Mouse (Mus musculus) limb, embryonic 14.5 days (tissue): ENCODE data around the gene Vps53. TPM values are rescaled to one million over a fixed set of nuclear protein-coding genes. Genes with fewer than 3 reads are reported as not detected.

Experiments
- ATAC-seq: fragments of 200-750 bp; cut with Nextera tagmentation; 2 replicates; pipeline ENCODE4 v1.8.0; 2017; ENCODE audit warnings: low read depth, moderate number of reproducible peaks, moderate TSS enrichment; ENCODE audit not compliant: low FRiP score
- DNase-seq: peaks from one replicate; pipeline ENCODE4 v3.0.0-alpha.2; 2015; ENCODE audit warnings: low spot score
- H3K27ac ChIP-seq: fragments of 300-500 bp; sonication (generic); replicated peaks from 2 replicates; pipeline ENCODE4 v1.5.1; 2014; ENCODE audit warnings: low read depth, mild to moderate bottlenecking, low read length, moderate library complexity, mixed read lengths
- H3K27me3 ChIP-seq: fragments of 300-500 bp; sonication (generic); 2 replicates; pipeline ENCODE4 v1.6.1; 2014; ENCODE audit warnings: low read length, mixed read lengths; ENCODE audit not compliant: control insufficient read depth, insufficient read depth
- H3K36me3 ChIP-seq: fragments of 300-500 bp; sonication (generic); 2 replicates; pipeline ENCODE4 v1.6.1; 2014; ENCODE audit warnings: mild to moderate bottlenecking, low read length, moderate library complexity, mixed read lengths; ENCODE audit not compliant: control insufficient read depth, insufficient read depth
- H3K4me1 ChIP-seq: fragments of 300-500 bp; sonication (generic); 2 replicates; pipeline ENCODE4 v1.6.1; 2014; ENCODE audit warnings: antibody characterized with exemption, low read length, mixed read lengths; ENCODE audit not compliant: control insufficient read depth, insufficient read depth
- H3K4me2 ChIP-seq: fragments of 300-500 bp; sonication (generic); replicated peaks from 2 replicates; pipeline ENCODE4 v1.6.1; 2014; ENCODE audit warnings: low read depth, mild to moderate bottlenecking, low read length, moderate library complexity; ENCODE audit not compliant: severe bottlenecking
- H3K4me3 ChIP-seq: fragments of 300-500 bp; sonication (generic); replicated peaks from 2 replicates; pipeline ENCODE4 v1.5.1; 2014; ENCODE audit warnings: low read length
- H3K9ac ChIP-seq: fragments of 300-500 bp; sonication (generic); 2 replicates; pipeline ENCODE4 v1.6.1; 2014; ENCODE audit warnings: mild to moderate bottlenecking, low read depth, low read length, moderate library complexity; ENCODE audit not compliant: severe bottlenecking
- H3K9me3 ChIP-seq: fragments of 300-500 bp; sonication (generic); 2 replicates; pipeline ENCODE4 v1.6.1; 2016; ENCODE audit warnings: low read length; ENCODE audit not compliant: control insufficient read depth
- POLR2A ChIP-seq: fragments of 200-500 bp; IDR thresholded peaks from 2 replicates; pipeline ENCODE4 v1.8.0; 2012; ENCODE audit warnings: inconsistent platforms, mild to moderate bottlenecking, moderate library complexity, borderline replicate concordance; ENCODE audit not compliant: insufficient read depth, insufficient read length; ENCODE audit errors: extremely low read depth
- WGBS: fragments of 180-500 bp; shearing (Covaris S2); extraction: QIAGEN DNeasy Blood & Tissue Kit; methylation state at CpG from one replicate; pipeline ENCODE4 v1.1.7; 2014; 5-methylcytosine and 5-hydroxymethylcytosine counted together
- polyA plus RNA-seq, 2 experiments: library from polyadenylated mRNA; depleted of rRNA in 1 of 2; stranded (reverse) in 1 of 2; unstranded in 1 of 2; fragments of >200 nt; fragmentation: Nextera tagmentation in 1 of 2; extraction: Ambion mirVana in 1 of 2; gene quantifications; 2 replicates each; pipeline versions ENCODE4 v1.2.1 to v1.2.3; 2012 to 2014

Gene Vps53
- polyA plus RNA-seq, 2 experiments: 29.6 to 37.3 TPM

DNA sequence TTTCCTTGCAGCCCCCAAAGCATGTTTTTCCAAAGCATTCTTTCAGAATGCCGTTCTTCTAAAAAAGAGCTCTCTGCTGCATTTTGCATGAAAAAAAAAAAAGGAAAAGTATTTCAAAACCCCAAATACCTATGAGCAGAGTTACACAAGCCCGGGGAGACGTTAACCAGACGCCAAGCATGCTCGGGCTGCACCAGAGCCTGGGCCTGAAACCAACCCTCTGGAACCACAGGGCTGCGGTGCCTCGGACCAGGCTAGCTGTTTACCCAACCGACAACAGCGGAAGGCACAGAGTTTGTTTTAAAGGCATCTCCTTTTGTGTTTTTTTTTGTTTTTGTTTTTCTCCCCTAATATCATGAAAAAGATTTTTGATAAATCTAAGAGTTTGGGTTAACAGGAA is 158.5 kb downstream of the Vps53 start:
- DNase-seq: no peak
- no peak for TF ChIP-seq POLR2A
- no peak overlapping the region for H3K4me2 ChIP-seq
- H3K36me3 ChIP-seq: peaks cover 18% of the 10 kb centered on the region
- no peak overlapping the region for H3K9ac ChIP-seq
- no peak for ATAC-seq
- H3K4me1 ChIP-seq: peaks cover 8% of the 10 kb centered on the region
- 53% methylated on average over 9 of the region's 9 CpGs for WGBS
- H3K27ac ChIP-seq: peak overlapping the region; percentile 48; the same call in 1 of the 2 replicates
- H3K27me3 ChIP-seq: no peaks in the 10 kb centered on the region
- no peaks in the 10 kb centered on the region for H3K9me3 ChIP-seq
- no peak overlapping the region for H3K4me3 ChIP-seq

DNA sequence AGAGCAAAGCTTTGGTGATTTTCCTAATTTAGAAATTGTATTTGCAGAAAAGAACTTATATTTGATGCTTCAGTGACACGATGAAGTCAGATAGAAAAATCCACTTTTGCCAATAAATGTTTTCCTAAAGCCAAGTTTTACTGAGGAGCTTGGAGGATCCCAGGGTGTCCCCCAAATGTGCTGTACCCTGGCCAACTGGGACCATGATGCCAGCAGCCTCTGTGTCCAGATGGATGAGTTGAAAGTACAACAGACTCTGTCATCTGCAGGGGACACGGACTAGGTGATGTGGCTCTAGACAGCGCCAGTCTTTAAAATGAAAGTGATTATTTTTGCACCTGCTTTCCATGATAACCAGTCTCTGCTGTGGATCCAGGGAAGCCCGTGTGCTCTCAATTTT is 159.6 kb downstream of the Vps53 start:
- no peak for DNase-seq
- Histone ChIP-seq H3K9ac (no peak overlapping the region), H3K27me3 (no peaks in the 10 kb centered on the region), H3K36me3 (peaks cover 18% of the 10 kb centered on the region), H3K4me3 (no peak overlapping the region), H3K27ac (no peak overlapping the region), H3K4me1 (peaks cover 3% of the 10 kb centered on the region), H3K4me2 (no peak overlapping the region), H3K9me3 (no peaks in the 10 kb centered on the region)
- no peak for ATAC-seq
- no peak for TF ChIP-seq POLR2A
- 77% methylated on average over 4 of the region's 4 CpGs for WGBS

DNA sequence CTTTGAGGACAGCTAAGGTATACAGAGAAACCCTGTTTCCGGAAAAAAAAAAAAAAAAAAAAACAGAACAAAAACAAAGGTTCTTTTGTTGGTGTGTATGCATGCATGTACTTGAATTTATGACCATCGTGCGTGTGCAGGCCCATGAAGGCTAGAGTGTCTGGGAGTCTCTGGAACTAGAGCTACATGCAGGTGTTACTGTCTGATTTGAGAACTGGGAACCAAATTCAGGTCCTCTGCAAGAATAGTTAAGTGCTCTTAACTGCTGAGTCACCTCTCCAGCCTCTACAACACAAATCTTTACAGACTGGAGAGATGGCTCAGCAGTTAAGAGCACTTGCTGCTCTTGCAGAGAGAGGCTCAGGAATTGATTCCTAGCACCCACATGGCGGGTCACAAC is 163.6 kb downstream of the Vps53 start:
- Histone ChIP-seq H3K36me3 (no peaks in the 10 kb centered on the region; the same call in 1 of the 2 replicates), H3K27ac (no peak overlapping the region), H3K27me3 (no peaks in the 10 kb centered on the region), H3K4me2 (no peak overlapping the region), H3K4me3 (no peak overlapping the region), H3K4me1 (peaks cover 3% of the 10 kb centered on the region; the same call in 1 of the 2 replicates), H3K9me3 (no peaks in the 10 kb centered on the region), H3K9ac (no peak overlapping the region)
- no peak for ATAC-seq
- DNase-seq: no peak
- WGBS: 66% methylated on average over 4 of the region's 4 CpGs
- TF ChIP-seq POLR2A: no peak

DNA sequence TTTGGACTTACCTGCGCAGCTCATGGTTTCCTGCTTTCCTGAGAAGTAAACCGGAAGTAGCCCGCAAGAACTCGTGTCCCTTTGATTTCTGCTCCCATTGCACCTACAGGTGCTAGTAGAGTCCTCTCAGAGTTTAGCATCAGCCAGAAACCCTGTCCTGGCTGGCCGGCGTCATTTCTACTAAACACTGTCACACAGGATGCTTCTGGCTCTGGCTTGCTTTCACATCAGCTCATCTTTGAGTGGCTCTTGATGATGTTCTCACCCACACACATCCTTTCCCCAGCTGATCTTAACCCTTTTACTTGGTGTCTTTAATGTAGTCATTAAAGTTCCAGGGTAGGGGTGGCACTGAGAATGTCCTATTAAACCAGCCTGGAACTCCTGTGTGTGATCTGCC is 164.2 kb downstream of the Vps53 start:
- Histone ChIP-seq H3K4me1 (peaks cover under 1% of the 10 kb centered on the region; the same call in 1 of the 2 replicates), H3K9ac (no peak overlapping the region), H3K27me3 (no peaks in the 10 kb centered on the region), H3K4me2 (no peak overlapping the region), H3K4me3 (no peak overlapping the region), H3K36me3 (no peaks in the 10 kb centered on the region; the same call in 1 of the 2 replicates), H3K27ac (no peak overlapping the region), H3K9me3 (no peaks in the 10 kb centered on the region)
- TF ChIP-seq POLR2A: no peak
- WGBS: 75% methylated on average over 6 of the region's 6 CpGs
- ATAC-seq (no peak), DNase-seq (no peak)

DNA sequence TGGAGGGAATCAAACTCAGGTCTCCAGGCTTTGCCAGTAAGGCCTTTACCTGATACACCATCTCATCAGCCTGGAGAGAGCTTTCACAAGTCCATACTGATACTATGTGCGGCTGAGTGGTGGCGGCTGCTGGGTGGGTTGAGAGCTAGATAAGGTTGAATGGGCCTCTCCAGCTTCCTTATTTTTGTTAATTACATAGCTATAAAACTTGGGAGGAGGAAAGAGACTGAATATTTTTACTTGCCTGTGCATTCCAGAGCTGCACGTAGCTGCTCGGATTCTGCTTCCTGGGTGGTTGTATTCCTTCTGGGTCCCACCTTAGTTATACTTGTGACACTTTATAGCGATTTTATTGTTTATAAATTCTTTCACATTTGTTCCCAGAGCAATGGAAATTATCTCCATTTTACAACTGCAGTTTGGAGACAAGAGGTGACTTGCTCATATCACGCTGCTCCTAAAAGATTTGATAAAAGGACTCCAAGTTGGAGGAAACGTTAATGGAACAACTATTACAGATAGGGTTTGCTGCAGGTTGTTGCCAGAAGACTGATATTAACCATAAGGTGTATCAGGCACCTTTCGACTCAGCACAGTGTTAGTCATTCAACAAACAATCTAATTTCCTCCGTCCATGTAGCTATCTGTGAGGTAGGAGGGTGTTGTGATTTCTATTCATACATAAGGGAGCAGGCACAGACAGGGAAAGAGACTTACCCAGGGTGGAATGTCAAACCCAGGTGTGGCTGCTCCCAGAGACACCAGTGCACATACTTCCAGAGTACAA is 168.4 kb downstream of the Vps53 start:
- H3K4me2 ChIP-seq: no peak overlapping the region
- no peak overlapping the region for H3K4me3 ChIP-seq
- H3K9me3 ChIP-seq: no peaks in the 10 kb centered on the region
- no peak for ATAC-seq
- no peak overlapping the region for H3K9ac ChIP-seq
- WGBS: 65% methylated on average over 9 of the region's 9 CpGs
- DNase-seq: no peak
- no peaks in the 10 kb centered on the region for H3K27me3 ChIP-seq
- H3K27ac ChIP-seq: no peak overlapping the region
- no peaks in the 10 kb centered on the region for H3K4me1 ChIP-seq
- H3K36me3 ChIP-seq: no peaks in the 10 kb centered on the region
- no peak for TF ChIP-seq POLR2A
